Mouse (Mus musculus) naive thymus-derived CD4-positive, alpha-beta T cell, adult 5 months (primary cell): ENCODE measurements around the gene Abcd2. TPM values are rescaled to one million over a fixed set of nuclear protein-coding genes. Genes with fewer than 3 reads are reported as not detected.

Source experiments
- polyA plus RNA-seq: library from polyadenylated mRNA; unstranded; fragments of 100-300 nt; shearing (Covaris generic); gene quantifications from one replicate; pipeline ENCODE4 v1.2.1, GENCODE M21; 2017

The Abcd2 gene
- 0.39 TPM for polyA plus RNA-seq

GRCm38 (mm10) chr15:91191412-91192222 lies at the start of gene Abcd2:
Gene Abcd2, minus strand, starts transcription at chr15:91191799.

GRCm38 (mm10) chr15:91199256-91199905 lies 7.8 kb upstream of the Abcd2 start, which contains the start of gene CN725425:
Gene CN725425, plus strand, starts transcription at chr15:91199494.

Other genes with a start within 250 kb of the Abcd2 start
- 0.06 TPM for gene Kif21a, start 141.9 kb downstream of the Abcd2 start, polyA plus RNA-seq
- not detected for gene CN725425, start 7.7 kb upstream of the Abcd2 start, polyA plus RNA-seq